Mouse (Mus musculus) MEL (cell line): ENCODE results near the gene Fcrl5. TPM values are rescaled to one million over a fixed set of nuclear protein-coding genes. Genes with fewer than 3 reads are reported as not detected.

Source experiments
- DNase-seq: peaks from one replicate; pipeline ENCODE4 v3.0.0; 2011; ENCODE audit warnings: low read depth, low spot score
- H3K27ac ChIP-seq: 2 replicates; pipeline ENCODE4 v1.5.1; 2012; ENCODE audit warnings: low read depth, mild to moderate bottlenecking, control low read depth, low read length, moderate library complexity; ENCODE audit not compliant: control insufficient read depth
- H3K27me3 ChIP-seq, 2 experiments: fragments of 150-350 bp in 1 of 2; sonication (generic) in 1 of 2; 2 replicates each; pipeline ENCODE4 v1.6.1; 2012; ENCODE audit warnings: low read length in 2 of 2, mild to moderate bottlenecking in 2 of 2, improper control_type of control experiment in 1 of 2, moderate library complexity in 1 of 2; ENCODE audit not compliant: insufficient read depth in 2 of 2, control insufficient read depth in 1 of 2
- H3K36me3 ChIP-seq, 2 experiments: 2 replicates each; pipeline ENCODE4 v1.6.1; 2012 to 2014; ENCODE audit warnings: low read length in 2 of 2, improper control_type of control experiment in 1 of 2, inconsistent platforms in 1 of 2, mild to moderate bottlenecking in 1 of 2; ENCODE audit not compliant: insufficient read depth in 2 of 2, control insufficient read depth in 1 of 2
- H3K4me1 ChIP-seq, 2 experiments: fragments of 150-350 bp in 1 of 2; sonication (generic) in 1 of 2; 2 replicates each; pipeline ENCODE4 v1.6.1; 2012; ENCODE audit warnings: low read length in 2 of 2, improper control_type of control experiment in 1 of 2, mild to moderate bottlenecking in 1 of 2; ENCODE audit not compliant: insufficient read depth in 2 of 2, control insufficient read depth in 1 of 2
- H3K4me3 ChIP-seq, 2 experiments: fragments of 150-350 bp in 1 of 2; sonication (generic) in 1 of 2; 2 replicates each; pipeline ENCODE4 v1.5.1; 2012; ENCODE audit warnings: low read depth in 2 of 2, low read length in 2 of 2, mild to moderate bottlenecking in 2 of 2, moderate library complexity in 2 of 2, control low read depth in 1 of 2, improper control_type of control experiment in 1 of 2; ENCODE audit not compliant: control insufficient read depth in 1 of 2, insufficient read depth in 1 of 2
- H3K79me2 ChIP-seq: 2 replicates; pipeline ENCODE4 v1.6.1; 2012; ENCODE audit warnings: mild to moderate bottlenecking, low read length, moderate library complexity; ENCODE audit not compliant: control insufficient read depth, poor library complexity, insufficient read depth
- H3K9ac ChIP-seq: 2 replicates; pipeline ENCODE4 v1.6.1; 2012; ENCODE audit warnings: low read depth, mild to moderate bottlenecking, control low read depth, low read length, moderate library complexity; ENCODE audit not compliant: control insufficient read depth, poor library complexity, severe bottlenecking
- H3K9me3 ChIP-seq: fragments of 150-350 bp; sonication (generic); replicated peaks from 2 replicates; pipeline ENCODE4 v1.6.1; 2012; ENCODE audit warnings: mild to moderate bottlenecking, low read length, improper control_type of control experiment, moderate library complexity; ENCODE audit not compliant: insufficient read depth
- BHLHE40 ChIP-seq: IDR thresholded peaks from 2 replicates; pipeline ENCODE4 v1.6.1; 2012; ENCODE audit warnings: low read depth, mild to moderate bottlenecking, inconsistent platforms, low read length, improper control_type of control experiment, borderline replicate concordance
- CHD2 ChIP-seq: IDR thresholded peaks from 2 replicates; pipeline ENCODE4 v1.6.1; 2011; ENCODE audit warnings: low read length, improper control_type of control experiment
- E2F4 ChIP-seq: IDR thresholded peaks from 2 replicates; pipeline ENCODE4 v1.6.1; 2011; ENCODE audit warnings: low read depth, low read length, improper control_type of control experiment, borderline replicate concordance
- ELF1 ChIP-seq: IDR thresholded peaks from 2 replicates; pipeline ENCODE4 v1.6.1; 2014; ENCODE audit warnings: low read depth, mild to moderate bottlenecking, inconsistent platforms, low read length, improper control_type of control experiment, moderate library complexity
- GABPA ChIP-seq: IDR thresholded peaks from 2 replicates; pipeline ENCODE4 v1.6.1; 2012; ENCODE audit warnings: low read depth, mild to moderate bottlenecking, inconsistent platforms, low read length, improper control_type of control experiment, moderate library complexity
- HCFC1 ChIP-seq: IDR thresholded peaks from 2 replicates; pipeline ENCODE4 v1.6.1; 2012; ENCODE audit warnings: low read depth, mild to moderate bottlenecking, inconsistent platforms, low read length, improper control_type of control experiment, moderate library complexity
- JUND ChIP-seq: IDR thresholded peaks from 2 replicates; pipeline ENCODE4 v1.6.1; 2011; ENCODE audit warnings: low read depth, mild to moderate bottlenecking, improper control_type of control experiment, low read length
- MAFK ChIP-seq: IDR thresholded peaks from 2 replicates; pipeline ENCODE4 v1.6.1; 2011; ENCODE audit warnings: low read depth, mild to moderate bottlenecking, low read length, improper control_type of control experiment, borderline replicate concordance
- MAX ChIP-seq: IDR thresholded peaks from 2 replicates; pipeline ENCODE4 v1.6.1; 2011; ENCODE audit warnings: low read length, improper control_type of control experiment
- MEF2A ChIP-seq: IDR thresholded peaks from 2 replicates; pipeline ENCODE4 v1.6.1; 2014; ENCODE audit warnings: low read depth, mild to moderate bottlenecking, inconsistent platforms, low read length, improper control_type of control experiment; ENCODE audit not compliant: poor library complexity, insufficient replicate concordance, severe bottlenecking; ENCODE audit errors: extremely low read depth
- MXI1 ChIP-seq: IDR thresholded peaks from 2 replicates; pipeline ENCODE4 v1.6.1; 2011; ENCODE audit warnings: mild to moderate bottlenecking, low read depth, low read length, improper control_type of control experiment
- MYC ChIP-seq: IDR thresholded peaks from 2 replicates; pipeline ENCODE4 v1.6.1; 2011; ENCODE audit warnings: low read depth, mild to moderate bottlenecking, low read length, improper control_type of control experiment, moderate library complexity
- NELFE ChIP-seq: IDR thresholded peaks from 2 replicates; pipeline ENCODE4 v1.6.1; 2011; ENCODE audit warnings: low read depth, low read length, improper control_type of control experiment
- NRF1 ChIP-seq: IDR thresholded peaks from 2 replicates; pipeline ENCODE4 v1.6.1; 2014; ENCODE audit warnings: low read depth, mild to moderate bottlenecking, inconsistent platforms, low read length, improper control_type of control experiment, moderate library complexity; ENCODE audit not compliant: poor library complexity, insufficient read depth, severe bottlenecking
- POLR2A ChIP-seq, 2 experiments: IDR thresholded peaks; 2 replicates each; pipeline ENCODE4 v1.6.1; 2011 to 2012; ENCODE audit warnings: low read length in 2 of 2, mild to moderate bottlenecking in 2 of 2, control low read depth in 1 of 2, improper control_type of control experiment in 1 of 2, low read depth in 1 of 2, moderate library complexity in 1 of 2; ENCODE audit not compliant: control insufficient read depth in 1 of 2, insufficient read depth in 1 of 2, poor library complexity in 1 of 2
- POLR2AphosphoS5 ChIP-seq: IDR thresholded peaks from 2 replicates; pipeline ENCODE4 v1.6.1; 2012; ENCODE audit warnings: low read depth, borderline replicate concordance, mild to moderate bottlenecking, inconsistent platforms, low read length, moderate library complexity, mixed read lengths
- RAD21 ChIP-seq: IDR thresholded peaks from 2 replicates; pipeline ENCODE4 v1.6.1; 2011; ENCODE audit warnings: mild to moderate bottlenecking, low read depth, low read length, improper control_type of control experiment
- RCOR1 ChIP-seq: IDR thresholded peaks from 2 replicates; pipeline ENCODE4 v1.6.1; 2012; ENCODE audit warnings: low read depth, mild to moderate bottlenecking, inconsistent platforms, low read length, improper control_type of control experiment
- SIN3A ChIP-seq: IDR thresholded peaks from 2 replicates; pipeline ENCODE4 v1.6.1; 2012; ENCODE audit warnings: low read length, improper control_type of control experiment, inconsistent platforms
- TAL1 ChIP-seq: IDR thresholded peaks from 2 replicates; pipeline ENCODE4 v1.6.1; 2012; ENCODE audit warnings: mild to moderate bottlenecking, inconsistent platforms, low read length, moderate library complexity, mixed read lengths
- TBP ChIP-seq: IDR thresholded peaks from 2 replicates; pipeline ENCODE4 v1.8.0; 2011; ENCODE audit warnings: low read depth, low read length, improper control_type of control experiment
- TCF12 ChIP-seq: IDR thresholded peaks from 2 replicates; pipeline ENCODE4 v1.6.1; 2014; ENCODE audit warnings: low read depth, mild to moderate bottlenecking, inconsistent platforms, low read length, improper control_type of control experiment, moderate library complexity
- UBTF ChIP-seq: IDR thresholded peaks from 2 replicates; pipeline ENCODE4 v1.6.1; 2012; ENCODE audit warnings: low read depth, mild to moderate bottlenecking, inconsistent platforms, low read length, improper control_type of control experiment, moderate library complexity, borderline replicate concordance; ENCODE audit not compliant: insufficient read depth
- USF1 ChIP-seq: IDR thresholded peaks from 2 replicates; pipeline ENCODE4 v1.6.1; 2014; ENCODE audit warnings: low read depth, mild to moderate bottlenecking, inconsistent platforms, low read length, improper control_type of control experiment, moderate library complexity
- USF2 ChIP-seq, 2 experiments: IDR thresholded peaks; 2 replicates each; pipeline ENCODE4 v1.6.1; 2011 to 2012; ENCODE audit warnings: improper control_type of control experiment in 2 of 2, low read length in 2 of 2, borderline replicate concordance in 1 of 2, inconsistent platforms in 1 of 2, low read depth in 1 of 2, mild to moderate bottlenecking in 1 of 2; ENCODE audit not compliant: insufficient read depth in 1 of 2
- ZC3H11A ChIP-seq: IDR thresholded peaks from 2 replicates; pipeline ENCODE4 v1.6.1; 2012; ENCODE audit warnings: low read depth, mild to moderate bottlenecking, inconsistent platforms, low read length, improper control_type of control experiment
- ZNF384 ChIP-seq: IDR thresholded peaks from 2 replicates; pipeline ENCODE4 v1.6.1; 2012; ENCODE audit warnings: low read depth, mild to moderate bottlenecking, inconsistent platforms, low read length, improper control_type of control experiment
- polyA plus RNA-seq, 2 experiments: library from polyadenylated mRNA; stranded (reverse) in 1 of 2; unstranded in 1 of 2; fragments of >175 nt in 1 of 2; fragments of >200 nt in 1 of 2; gene quantifications; 2 replicates each; pipeline versions ENCODE4 v1.2.1 to v1.2.4; 2012; ENCODE audit warnings: low replicate concordance in 2 of 2, low read depth in 1 of 2; ENCODE audit not compliant: insufficient read length in 2 of 2, insufficient read depth in 1 of 2, missing spikeins in 1 of 2
- total RNA-seq: library from RNA; depleted of rRNA; stranded (reverse); fragments of 300-350 nt; gene quantifications from 2 replicates; pipeline ENCODE4 v1.2.3, GENCODE M21; 2012

Gene Fcrl5
- total and polyA plus RNA-seq, 3 experiments = 0.03 TPM; not detected in 2

GRCm38 (mm10) chr3:87499072-87499471, 63.5 kb downstream of the Fcrl5 start (continued):
- TF ChIP-seq MAFK = no peak
- no peak for TF ChIP-seq POLR2A (IDR thresholded peaks at IDR 0.05; ENCODE audit: control insufficient read depth in 1 of 2, insufficient read depth in 1 of 2, low read depth in 1 of 2, low read length in 2 of 2, poor library complexity in 1 of 2)
- TF ChIP-seq E2F4 = no peak
- peak; percentile 46; the same call in 1 of the 2 replicates for TF ChIP-seq MXI1
- no peak for TF ChIP-seq HCFC1
- no peak for TF ChIP-seq ELF1
- peak; percentile 52; the same call in 1 of the 2 replicates for TF ChIP-seq SIN3A
- TF ChIP-seq POLR2AphosphoS5 = no peak
- peak; percentile 33; the same call in 1 of the 2 replicates for TF ChIP-seq TBP
- no peak for TF ChIP-seq USF1

GRCm38 (mm10) chr3:87500088-87501055, 64.8 kb downstream of the Fcrl5 start:
- Histone ChIP-seq H3K9me3 (no peaks in the 10 kb centered on the region), H3K79me2 (no peaks in the 10 kb centered on the region), H3K9ac (peak overlapping the region; percentile 72), H3K27ac (peak overlapping the region; percentile 92), H3K4me1 (peaks cover 2 to 18% of the 10 kb centered on the region in 2 experiments; a peak in 2 of 4 replicates), H3K27me3 (no peaks in the 10 kb centered on the region), H3K36me3 (peaks cover 0 to 6% of the 10 kb centered on the region in 2 experiments; a peak in 1 of 4 replicates), H3K4me3 (peak overlapping the region; percentile 50 to 54)
- TF ChIP-seq ZC3H11A (no peak), POLR2A (IDR thresholded peaks at IDR 0.05; ENCODE audit: control insufficient read depth in 1 of 2, insufficient read depth in 1 of 2, low read depth in 1 of 2, low read length in 2 of 2, poor library complexity in 1 of 2) (peak; percentile 56 to 62; a peak in 2 of 4 replicates), UBTF (no peak), HCFC1 (peak; percentile 51; the same call in 1 of the 2 replicates), MAFK (no peak), RCOR1 (no peak), MXI1 (peak; percentile 14; the same call in 1 of the 2 replicates), TBP (peak; percentile 75), USF2 (IDR thresholded peaks at IDR 0.05; ENCODE audit: borderline replicate concordance in 1 of 2, insufficient read depth in 1 of 2, low read depth in 1 of 2, low read length in 2 of 2) (no peak), CHD2 (no peak), JUND (no peak), RAD21 (no peak), TCF12 (0 out of 2 replicates have a peak, but pooled peaks have one; percentile 8), NRF1 (peak; percentile 36; the same call in 1 of the 2 replicates), MAX (0 out of 2 replicates have a peak, but pooled peaks have one; percentile 38), TAL1 (no peak), BHLHE40 (no peak), ELF1 (peak; percentile 62), ZNF384 (0 out of 2 replicates have a peak, but pooled peaks have one; percentile 37), USF1 (no peak), MYC (peak; percentile 76), NELFE (peak; percentile 50), MEF2A (no peak), SIN3A (peak; percentile 26), GABPA (no peak)
- TF ChIP-seq, all 39 proteins: peak for 12
- DNase-seq = peak; percentile 89
